Mouse (Mus musculus) cerebellum, postnatal 14 days (tissue): ENCODE measurements around the gene Hif3a.
A peak's percentile ranks its signal among the peaks of the same experiment; 100 is the strongest.
"Not testable (repeated sequence)": the region's sequence is repeated elsewhere in the genome, so short reads cannot be mapped to it uniquely, and the experiment has no call there.

Experiments
- DNase-seq, 2 experiments: peaks; one replicate each; pipeline ENCODE4 v3.0.0; 2021; ENCODE audit warnings: mixed read lengths in 2 of 2

Gene Hif3a

DNA sequence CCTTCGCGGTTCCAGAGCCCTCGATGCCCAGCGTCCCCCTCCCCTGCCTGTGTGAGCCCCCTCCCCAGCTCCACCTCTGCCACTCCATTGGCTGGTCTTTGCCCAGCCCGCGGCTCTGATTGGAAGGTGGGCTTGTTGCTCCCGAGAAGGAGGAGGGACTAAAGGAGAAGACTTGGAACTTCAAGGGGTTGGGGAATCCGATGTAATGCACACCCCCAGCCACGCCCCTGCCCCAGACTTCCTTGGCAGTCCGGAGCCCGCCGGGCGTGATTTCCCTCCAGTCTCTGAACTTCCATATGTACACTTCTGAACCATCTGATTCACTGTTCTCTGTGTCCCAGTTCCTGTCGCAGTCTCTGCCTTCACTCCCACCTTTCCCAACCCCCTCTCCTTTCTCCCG is at the start of gene Hif3a:
TSS of gene Hif3a (minus strand) at position 39 of the 400 bp plus-strand sequence.
- peak; percentile 63 to 67 for DNase-seq

DNA sequence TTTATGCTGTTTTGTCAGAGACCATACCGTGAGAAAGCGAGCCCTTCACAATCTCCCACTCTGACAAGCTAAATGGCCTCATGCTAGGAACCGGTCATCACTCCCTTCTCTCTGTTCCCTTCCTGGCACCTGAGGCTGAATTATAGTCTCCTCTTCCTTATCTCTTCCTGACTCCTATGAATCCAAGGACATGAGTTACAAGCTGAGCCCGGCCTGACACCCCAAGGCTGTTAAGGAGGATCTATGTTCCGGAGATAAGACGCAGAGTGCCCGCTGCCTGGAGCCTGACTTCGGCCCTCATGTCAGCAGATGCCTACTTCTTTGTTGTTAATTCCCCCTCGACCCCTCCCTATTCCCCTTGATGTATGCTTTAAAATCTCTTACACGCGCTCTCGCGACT is 39.4 kb upstream of the Hif3a start:
- DNase-seq, result not testable (repeated sequence)

DNA sequence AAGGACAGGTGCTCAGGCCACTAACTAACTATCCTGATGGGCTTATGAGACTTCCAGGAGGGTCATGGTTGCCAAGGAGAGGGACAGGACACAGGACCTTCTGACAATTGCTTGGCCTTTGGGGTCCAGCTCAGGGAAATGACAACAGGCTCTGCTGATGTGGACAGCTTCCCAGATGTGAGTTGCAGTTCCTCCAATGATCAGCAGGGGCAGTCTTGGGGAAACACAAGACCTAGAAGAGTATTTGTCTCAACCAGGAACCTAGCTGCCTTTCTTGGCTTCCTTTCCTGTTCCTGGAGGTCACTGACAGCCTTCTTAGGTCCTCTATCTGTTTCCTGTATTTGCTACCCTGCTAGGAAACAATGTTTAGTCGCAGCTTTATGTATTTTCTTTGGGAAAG is 29.1 kb upstream of the Hif3a start:
- DNase-seq, result no peak

DNA sequence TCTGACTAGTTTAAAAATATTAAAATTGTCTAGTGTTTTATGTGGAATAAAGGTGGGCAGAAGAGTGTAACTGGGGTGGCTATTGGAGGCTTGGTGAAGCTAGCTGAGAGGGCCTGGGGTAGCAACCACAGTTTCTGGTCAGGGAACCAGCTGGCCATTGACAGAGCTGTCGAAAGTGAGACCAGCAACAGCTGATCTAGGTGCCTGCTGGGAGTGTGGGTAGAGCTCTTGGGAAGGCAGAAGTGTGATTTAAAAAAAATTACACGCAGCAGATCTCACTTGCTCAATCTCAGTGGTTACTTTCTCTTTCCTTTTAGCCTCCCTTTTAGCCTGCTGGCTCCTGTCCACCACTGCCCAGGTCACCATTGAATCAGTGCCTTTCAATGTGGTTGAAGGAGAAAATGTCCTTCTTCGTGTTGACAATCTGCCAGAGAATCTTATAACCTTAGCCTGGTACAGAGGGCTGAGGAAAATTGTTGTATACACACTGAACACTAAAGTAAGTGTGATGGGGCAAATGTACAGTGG is 27.9 kb upstream of the Hif3a start:
- DNase-seq, result peak; percentile 30 to 42

DNA sequence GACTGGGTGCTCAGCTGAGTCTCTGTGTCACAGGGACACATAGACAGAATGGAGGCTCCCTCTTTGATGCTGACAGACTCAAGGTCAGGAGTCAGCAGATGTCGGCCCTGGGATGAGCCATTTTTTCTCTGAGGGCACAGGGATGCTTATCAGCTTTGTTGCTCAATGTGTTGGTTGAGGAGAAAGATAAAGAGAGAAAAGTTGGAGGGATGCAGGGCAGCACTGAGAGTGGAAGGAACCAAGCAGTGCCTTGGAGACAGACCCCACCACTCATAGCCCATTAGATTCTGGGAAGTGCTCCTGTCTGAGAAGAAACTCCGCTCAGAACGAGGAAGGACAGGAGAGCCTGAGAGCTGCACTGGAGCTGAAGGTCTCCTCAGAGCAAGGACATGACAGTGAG is 25.5 kb upstream of the Hif3a start:
- no peak for DNase-seq

DNA sequence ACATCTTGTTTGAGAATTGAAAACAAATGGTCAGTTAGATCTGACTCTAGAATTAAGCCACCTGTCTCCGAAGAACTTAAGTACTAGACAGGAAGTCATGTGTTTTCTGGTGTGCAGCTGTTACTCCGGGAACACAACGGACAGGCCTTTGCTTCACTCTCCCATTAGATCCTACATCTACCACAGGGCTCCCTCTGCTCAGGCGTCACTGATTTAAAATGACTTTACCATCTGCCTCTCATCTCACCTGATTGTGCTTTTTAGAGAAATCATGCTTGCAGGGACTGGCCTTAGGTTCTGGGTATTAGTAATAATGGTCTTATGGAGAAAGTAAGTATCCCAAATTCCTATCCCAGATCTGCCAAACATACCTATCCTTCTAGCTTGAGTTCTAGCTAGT is 20.5 kb upstream of the Hif3a start:
- DNase-seq, result peak in 1 of 2 experiments; percentile 48

DNA sequence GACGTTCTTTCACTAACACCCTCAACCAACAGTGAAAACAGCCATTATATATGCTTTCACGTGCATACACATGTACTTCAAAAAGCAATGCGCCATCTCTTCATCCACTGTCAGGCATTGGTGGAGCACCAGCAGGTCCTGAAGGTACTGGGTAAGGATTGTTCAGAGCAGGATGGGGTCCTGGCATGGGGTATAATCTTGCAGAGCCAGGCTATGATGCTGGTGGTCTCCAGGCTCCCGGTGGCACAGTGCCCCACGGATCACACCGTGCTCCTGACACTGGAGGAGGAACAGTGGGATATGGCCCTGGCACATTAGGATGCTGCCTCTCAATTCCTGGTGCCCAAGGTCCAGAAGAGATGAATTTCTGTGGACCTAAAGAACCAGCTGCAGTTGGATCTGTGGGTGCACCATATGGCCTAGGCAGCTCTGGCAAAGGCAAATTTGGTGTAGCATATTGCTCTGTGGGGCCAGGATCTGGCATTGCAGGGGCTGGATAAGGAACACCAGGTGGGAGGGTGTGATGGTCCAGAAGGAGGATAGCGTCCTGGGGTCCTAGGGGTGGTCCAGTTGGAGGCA is 15.9 kb upstream of the Hif3a start:
- DNase-seq, result peak; percentile 41 to 64

DNA sequence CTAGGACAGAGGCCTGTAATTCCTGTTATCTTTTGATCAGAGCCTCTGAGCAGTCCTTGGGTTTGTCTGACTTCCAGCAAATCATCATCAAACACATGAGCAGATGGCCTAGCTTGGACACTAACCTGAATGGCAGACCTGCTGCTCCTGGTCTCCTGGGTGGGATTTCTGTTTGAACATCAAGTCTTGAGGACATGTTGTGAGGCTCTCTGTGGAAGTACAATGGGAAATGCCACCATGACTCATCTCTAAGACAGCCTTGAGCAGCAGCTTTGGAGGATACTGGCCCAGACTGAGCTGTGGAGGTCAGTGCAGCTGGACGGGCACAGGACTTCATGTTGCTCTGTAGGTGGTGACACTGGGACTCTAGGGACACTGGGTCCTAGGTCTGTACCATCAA is 14.3 kb upstream of the Hif3a start:
- peak in 1 of 2 experiments; percentile 50 for DNase-seq

DNA sequence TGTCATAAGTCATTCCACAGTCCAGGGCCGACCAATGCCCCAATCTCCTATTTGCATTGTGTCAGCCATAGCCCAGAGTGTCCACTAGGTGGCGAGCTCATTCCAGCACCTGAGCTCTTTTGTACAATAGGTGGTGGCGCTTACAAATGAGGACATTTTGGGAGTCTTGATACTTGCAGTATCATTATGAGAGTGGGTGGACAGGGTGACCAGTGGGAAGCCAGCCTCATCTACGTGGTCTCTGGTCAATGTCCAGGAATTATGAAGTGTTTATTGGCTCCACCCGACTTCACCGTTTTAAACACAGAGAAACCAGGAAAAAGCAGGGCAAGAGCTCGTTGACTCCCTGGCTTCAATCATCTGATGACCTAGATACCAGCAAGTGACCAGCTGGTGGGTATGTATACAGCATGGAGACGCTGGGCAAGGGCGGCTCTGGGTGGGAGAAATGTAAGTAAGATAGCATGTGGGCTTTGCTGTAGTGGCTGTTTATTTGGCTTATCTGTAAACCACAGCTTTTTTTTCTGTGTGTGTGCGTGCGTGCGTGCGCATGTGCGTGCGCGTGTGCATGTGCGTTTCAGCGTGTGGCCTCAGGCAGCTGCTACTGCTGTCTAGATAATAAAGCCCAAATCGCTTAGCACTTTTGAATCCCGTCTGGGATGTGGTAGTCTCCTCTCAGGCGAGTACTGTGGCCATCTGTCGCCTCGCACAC is 11.8 kb upstream of the Hif3a start, which contains the start of gene Psg16:
TSS of gene Psg16 (plus strand) at position 137 of the 712 bp plus-strand sequence.
- DNase-seq, result peak; percentile 90 to 92

DNA sequence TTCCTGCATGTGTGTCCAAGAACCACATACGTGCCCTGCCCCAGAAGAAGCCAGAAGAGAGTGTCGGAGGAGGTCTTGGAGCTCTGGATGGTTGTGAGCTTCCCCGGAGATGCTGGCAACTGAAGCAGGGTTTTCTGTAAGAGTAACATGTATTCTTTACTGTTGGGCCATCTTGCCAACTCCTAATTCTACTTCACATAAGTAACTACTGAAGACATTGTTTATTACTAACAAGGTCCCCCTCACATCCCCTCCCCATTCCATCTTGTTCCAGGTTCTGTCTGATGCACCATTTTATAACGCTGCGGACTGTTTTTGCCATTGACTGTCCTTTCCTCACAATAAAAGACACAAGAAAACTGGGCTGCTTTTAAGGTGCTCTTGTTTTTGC is 11.3 kb upstream of the Hif3a start:
- peak in 1 of 2 experiments; percentile 33 for DNase-seq

DNA sequence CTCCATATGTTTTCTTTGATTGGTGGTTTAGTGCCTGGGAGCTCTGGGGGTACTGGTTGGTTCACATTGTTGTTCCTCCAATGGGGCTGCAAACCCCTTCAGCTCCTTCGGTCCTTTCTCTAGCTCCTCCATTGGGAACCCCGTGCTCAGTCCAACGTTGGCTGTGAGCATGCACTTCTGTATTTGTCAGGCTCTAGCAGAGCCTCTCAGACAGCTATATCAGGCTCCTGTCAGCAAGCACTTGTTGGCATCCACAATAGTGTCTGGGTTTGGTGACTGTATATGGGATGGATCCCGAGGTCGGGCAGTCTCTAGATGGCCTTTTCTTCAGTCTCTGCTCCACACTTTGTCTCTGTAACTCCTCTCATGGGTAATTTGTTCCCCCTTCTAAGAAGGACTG is 5.4 kb upstream of the Hif3a start:
- not testable (repeated sequence) for DNase-seq

DNA sequence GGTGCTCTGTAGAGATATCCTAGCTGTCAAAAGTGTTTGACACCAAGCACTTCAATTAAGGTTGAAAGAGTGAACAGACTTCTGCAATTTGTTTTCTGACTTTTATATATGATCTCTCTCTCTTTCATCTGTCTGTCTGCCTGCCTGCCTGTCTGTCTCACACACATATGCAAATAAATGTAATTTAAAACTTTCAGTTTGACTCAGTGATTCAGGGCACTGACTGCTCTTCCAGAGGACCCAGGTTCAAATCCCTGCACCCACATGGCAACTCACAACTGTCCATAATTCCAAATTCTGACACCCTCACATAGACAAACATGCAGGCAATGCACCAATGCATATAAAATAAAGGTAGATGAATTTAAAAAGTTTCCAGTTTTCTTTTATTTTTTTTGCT is 4.8 kb upstream of the Hif3a start:
- DNase-seq, result no peak

DNA sequence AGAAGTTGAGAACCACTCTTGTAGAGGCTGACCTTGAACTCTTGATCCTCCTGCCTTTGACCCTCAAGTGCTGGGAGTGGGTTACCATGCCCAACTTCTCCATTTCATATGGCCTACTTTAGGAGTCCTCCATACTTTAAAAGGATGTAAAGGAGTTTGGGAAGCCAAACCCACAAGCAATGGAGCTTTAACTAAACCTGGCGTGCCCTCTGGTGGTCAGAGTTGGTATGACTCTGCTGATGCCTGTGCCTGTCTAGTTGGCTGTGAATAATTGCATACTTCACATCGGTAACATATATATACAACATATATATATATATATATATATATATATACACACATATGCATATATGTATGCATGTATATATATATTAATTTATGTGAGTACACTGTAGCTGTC is 4.2 kb upstream of the Hif3a start:
- peak; percentile 94 to 95 for DNase-seq

DNA sequence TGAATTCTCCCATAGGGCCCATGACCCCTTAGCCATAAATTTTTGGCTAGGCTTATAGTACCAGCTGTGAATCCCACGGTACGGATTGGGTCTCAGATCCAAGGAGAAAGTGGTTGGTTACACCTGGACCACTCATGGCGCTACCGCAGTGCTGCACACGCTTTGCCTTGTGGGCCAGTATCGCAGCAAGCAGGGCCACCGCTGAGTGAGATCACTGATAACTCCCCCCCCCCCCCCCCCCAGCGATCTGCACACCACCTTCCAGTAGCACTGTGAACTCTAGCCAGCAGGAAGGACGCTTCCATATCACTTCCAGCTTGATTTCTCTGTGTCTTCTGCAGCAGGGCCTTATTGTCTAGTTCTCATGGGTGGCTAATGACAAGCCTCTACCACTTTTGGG is 3.4 kb upstream of the Hif3a start:
- DNase-seq, result no peak

DNA sequence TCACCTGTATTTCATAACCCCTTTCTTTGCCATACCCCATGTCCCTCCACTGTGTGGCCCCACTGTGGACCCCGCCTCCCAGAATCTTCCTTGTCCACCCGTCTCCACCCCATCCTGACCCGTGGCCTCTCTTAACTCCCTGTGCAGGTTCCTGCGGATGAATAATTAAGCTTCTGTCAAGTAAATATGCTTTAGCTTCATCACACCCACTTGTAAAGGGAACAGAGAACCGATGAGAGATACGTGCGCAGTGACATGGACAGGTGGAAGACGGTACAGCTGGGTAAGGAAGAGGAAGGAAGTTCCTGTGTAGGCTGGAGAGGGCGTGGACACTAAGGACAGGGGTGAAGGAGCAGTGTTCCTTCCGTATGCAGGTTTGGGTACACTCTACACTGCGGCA is 618 bp upstream of the Hif3a start:
- peak in 1 of 2 experiments; percentile 14 for DNase-seq

DNA sequence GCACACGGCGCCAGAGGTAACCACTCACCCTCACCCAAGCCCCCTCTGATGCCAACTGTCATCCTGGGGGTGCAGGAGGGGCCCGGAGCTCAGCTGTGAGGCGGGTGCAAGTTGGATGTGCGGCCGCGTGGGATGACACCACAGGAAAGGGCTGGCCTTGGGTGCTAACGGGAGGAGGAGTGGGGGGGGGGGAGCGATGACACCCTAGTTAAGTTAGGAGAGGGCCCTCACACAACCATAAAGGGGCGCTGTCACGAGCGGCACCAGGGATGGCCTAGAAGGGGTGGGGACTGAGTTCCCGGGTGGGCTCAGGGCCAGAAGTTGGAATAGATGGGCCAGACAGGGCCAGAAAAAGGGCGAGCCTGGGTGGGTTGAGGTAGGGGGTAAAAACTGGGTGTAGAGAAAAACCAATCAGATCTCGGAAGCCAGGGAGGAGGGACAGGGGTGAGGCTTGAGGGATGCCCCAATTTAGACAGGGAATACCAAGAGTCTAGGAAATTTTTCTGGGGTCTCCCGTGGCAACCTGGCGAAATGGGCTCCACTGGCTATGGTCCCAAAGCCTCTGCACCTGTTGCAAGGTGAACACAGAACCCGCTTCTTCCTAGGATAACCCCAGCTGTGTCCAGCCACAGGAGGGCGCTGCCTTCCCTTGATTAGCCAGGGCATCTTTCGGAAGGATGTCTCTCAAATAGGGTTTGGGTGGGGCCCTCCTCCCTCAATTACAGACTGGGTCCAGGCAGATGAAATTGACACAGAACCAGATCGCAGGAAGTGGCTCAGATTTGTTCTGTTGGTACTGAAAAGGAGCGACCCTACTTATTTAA is 1.2 kb downstream of the Hif3a start:
- peak; percentile 69 to 75 for DNase-seq

DNA sequence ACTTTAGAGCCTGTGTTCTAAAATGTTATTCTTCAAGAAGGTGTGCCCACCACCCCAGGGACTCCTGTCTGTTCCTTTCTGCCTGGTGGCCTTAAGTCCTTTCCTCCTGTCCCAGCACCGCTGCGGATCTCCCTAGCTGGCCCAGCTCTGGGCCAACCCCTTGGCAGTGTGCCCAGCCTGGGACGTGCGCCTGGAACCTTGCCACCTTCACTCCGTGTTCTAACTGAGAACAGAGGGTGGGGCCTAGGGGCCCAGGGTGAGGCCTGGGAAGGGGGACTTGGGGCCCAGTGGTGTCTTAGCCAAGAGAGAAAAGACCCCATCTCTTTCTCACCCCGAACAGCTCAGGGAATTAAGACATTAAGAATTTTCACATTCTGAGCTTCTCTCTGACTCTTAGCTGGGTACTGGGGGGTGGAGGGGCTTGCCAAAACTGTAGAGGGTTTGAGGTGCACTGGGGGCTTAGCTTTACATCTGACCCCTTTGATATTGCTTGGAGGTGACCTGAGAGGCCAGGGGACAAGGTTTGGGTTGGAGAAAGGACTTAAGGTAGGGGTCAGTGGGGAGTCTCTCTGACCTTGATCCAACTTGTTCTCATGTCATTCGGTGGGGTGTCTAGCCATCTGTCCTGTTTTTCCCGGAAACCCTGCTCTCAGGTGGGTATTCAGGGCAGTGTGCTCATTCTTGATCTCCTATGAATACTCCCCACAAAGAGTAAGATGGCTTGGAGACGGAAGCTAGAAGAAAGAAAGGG is 2.0 kb downstream of the Hif3a start:
- peak; percentile 96 to 97 for DNase-seq

DNA sequence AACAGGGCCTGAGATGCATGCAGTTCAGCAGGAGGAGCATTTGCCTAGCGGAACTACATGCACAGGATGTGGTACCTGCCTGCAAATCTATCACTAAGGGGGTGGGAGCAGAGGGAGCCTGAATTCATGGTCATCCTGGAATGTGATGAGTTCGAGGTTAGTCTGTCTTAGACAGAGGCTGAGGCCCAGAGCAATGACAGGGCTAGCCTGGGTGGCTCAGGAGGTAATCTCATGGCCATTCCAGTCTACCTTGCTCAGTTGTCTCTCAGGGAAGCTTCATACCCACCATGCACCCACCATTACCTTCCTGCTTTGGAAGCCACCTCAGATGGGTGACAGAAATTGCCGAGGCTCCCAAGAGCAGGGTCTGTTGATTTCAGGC is 2.8 kb downstream of the Hif3a start:
- no peak for DNase-seq

DNA sequence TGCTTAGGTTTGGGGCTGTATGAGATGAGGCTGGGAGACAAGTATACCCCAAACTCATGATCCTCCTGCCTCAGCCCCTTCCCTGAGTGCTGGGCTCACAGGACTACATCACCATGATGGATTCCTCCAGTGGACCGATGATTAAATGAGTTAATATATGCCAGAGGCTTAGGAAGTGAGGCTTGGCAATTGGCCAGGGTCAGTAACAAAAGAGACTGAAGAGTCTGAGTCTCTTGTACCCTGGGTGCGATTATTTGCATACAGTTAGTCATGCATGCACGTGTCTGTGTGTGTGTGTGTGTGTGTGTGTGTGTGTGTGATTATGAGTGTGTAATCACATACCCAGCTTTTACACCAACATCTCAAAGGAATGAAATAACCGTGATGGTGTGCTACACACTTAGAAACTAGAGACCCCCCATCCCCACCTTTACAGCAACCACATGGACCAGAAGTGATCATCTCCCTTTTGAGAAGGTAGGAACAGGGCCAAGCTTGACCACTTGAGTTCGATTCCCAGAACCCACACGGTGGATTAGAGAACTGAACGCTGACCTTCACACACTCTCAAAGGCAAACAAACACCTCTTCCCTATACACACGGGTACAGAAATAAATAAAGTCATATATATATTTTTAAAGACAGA is 3.3 kb downstream of the Hif3a start:
- peak; percentile 42 to 58 for DNase-seq

DNA sequence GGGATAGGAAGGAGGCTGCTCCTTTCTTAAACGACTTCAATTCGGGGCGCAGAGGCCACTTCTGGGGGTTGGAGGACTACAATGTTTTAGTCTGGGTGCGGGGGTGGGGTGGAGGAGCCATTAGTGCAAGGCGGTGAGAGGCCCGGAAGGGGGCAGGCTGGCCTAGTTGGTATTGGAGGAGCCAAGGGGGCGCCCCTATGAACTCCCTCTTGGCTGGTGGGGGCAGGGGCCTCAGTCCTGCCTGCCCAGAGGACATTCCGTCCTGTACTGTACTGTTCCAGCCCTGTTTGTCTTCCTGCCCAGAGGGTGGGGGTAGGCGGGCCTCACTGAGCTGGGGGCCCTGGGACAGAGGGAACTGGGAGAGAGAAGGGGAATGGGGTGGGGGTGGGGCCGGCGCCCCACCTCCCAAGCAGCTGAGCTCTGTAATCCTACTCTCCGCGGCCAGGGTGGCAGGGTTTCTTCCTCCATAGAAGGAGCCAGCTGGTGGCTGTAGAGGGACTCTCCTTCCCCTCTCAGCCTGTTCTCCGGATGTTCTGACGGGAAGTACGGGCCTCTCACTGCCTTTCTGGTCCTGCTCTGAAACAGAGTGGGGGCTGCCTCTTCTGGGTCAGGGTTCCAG is 4.0 kb downstream of the Hif3a start:
- DNase-seq, result peak; percentile 53 to 65
